Mouse (Mus musculus) embryonic facial prominence, embryonic 13.5 days (tissue): ENCODE results near the gene Klc4. TPM values are rescaled to one million over a fixed set of nuclear protein-coding genes. Genes with fewer than 3 reads are reported as not detected.
A peak's percentile ranks its signal among the peaks of the same experiment; 100 is the strongest.

ENCODE experiments used
- ATAC-seq: fragments of 200-750 bp; cut with Nextera tagmentation; 2 replicates; pipeline ENCODE4 v1.8.0; 2017; ENCODE audit warnings: low read depth; ENCODE audit not compliant: insufficient number of reproducible peaks, insufficient read depth, low FRiP score, low TSS enrichment
- H3K27ac ChIP-seq: fragments of 300-500 bp; sonication (generic); 2 replicates; pipeline ENCODE4 v1.5.1; 2015; ENCODE audit warnings: moderate library complexity, mild to moderate bottlenecking, inconsistent platforms
- H3K27me3 ChIP-seq: fragments of 300-500 bp; sonication (generic); 2 replicates; pipeline ENCODE4 v1.6.1; 2015; ENCODE audit warnings: mild to moderate bottlenecking, inconsistent platforms
- H3K36me3 ChIP-seq: fragments of 300-500 bp; sonication (generic); 2 replicates; pipeline ENCODE4 v1.6.1; 2015; ENCODE audit warnings: mild to moderate bottlenecking, inconsistent platforms
- H3K4me1 ChIP-seq: fragments of 300-500 bp; sonication (generic); 2 replicates; pipeline ENCODE4 v1.6.1; 2015; ENCODE audit warnings: inconsistent platforms
- H3K4me2 ChIP-seq: fragments of 300-500 bp; sonication (generic); 2 replicates; pipeline ENCODE4 v1.6.1; 2015; ENCODE audit warnings: moderate library complexity, mild to moderate bottlenecking, inconsistent platforms
- H3K4me3 ChIP-seq: fragments of 300-500 bp; sonication (generic); 2 replicates; pipeline ENCODE4 v1.5.1; 2015; ENCODE audit warnings: mild to moderate bottlenecking, inconsistent platforms
- H3K9ac ChIP-seq: fragments of 300-500 bp; sonication (generic); 2 replicates; pipeline ENCODE4 v1.6.1; 2015; ENCODE audit warnings: mild to moderate bottlenecking, inconsistent platforms
- H3K9me3 ChIP-seq: fragments of 300-500 bp; sonication (generic); 2 replicates; pipeline ENCODE4 v1.6.1; 2016; ENCODE audit warnings: inconsistent platforms
- WGBS: fragments of 180-500 bp; shearing (Covaris S2); methylation state at CpG from one replicate; pipeline ENCODE4 v1.1.7; 2015; ENCODE audit warnings: mixed read lengths; 5-methylcytosine and 5-hydroxymethylcytosine counted together
- polyA plus RNA-seq: library from polyadenylated mRNA; unstranded; fragments of >200 nt; fragmentation: Nextera tagmentation; extraction: Ambion mirVana; gene quantifications from 2 replicates; pipeline ENCODE4 v1.2.1, GENCODE M21; 2015

Gene Klc4
- polyA plus RNA-seq, 1 experiment from 2014 or later = 21.8 TPM

GRCm38 (mm10) chr17:46617799-46618198 lies 28.0 kb downstream of the Klc4 start:
- H3K36me3 ChIP-seq = no peaks in the 10 kb centered on the region
- peak overlapping the region; percentile 27 for H3K4me3 ChIP-seq
- peak overlapping the region; percentile 55 for H3K4me2 ChIP-seq
- 36% methylated on average over 12 of the region's 12 CpGs for WGBS
- no peaks in the 10 kb centered on the region for H3K9me3 ChIP-seq
- no peaks in the 10 kb centered on the region for H3K27me3 ChIP-seq
- peaks cover 96% of the 10 kb centered on the region for H3K4me1 ChIP-seq
- peak overlapping the region; percentile 99 for H3K27ac ChIP-seq
- peak overlapping the region; percentile 66 for H3K9ac ChIP-seq
- no peak for ATAC-seq

- Histone ChIP-seq H3K4me3 (no peak overlapping the region), H3K4me1 (peaks cover 87% of the 10 kb centered on the region), H3K36me3 (peaks cover 12% of the 10 kb centered on the region), H3K9me3 (no peaks in the 10 kb centered on the region), H3K9ac (no peak overlapping the region), H3K27ac (peak overlapping the region; percentile 56), H3K4me2 (0 out of 2 replicates have a peak overlapping the region, but pooled peaks have one; percentile 19), H3K27me3 (no peaks in the 10 kb centered on the region)
- WGBS = 48% methylated on average over 3 of the region's 3 CpGs
- no peak for ATAC-seq
These were observed 32.6 kb downstream of the Klc4 start for GRCm38 (mm10) chr17:46613229-46613628.

GRCm38 (mm10) chr17:46612820-46613219 lies 33.0 kb downstream of the Klc4 start:
- H3K9me3 ChIP-seq = no peaks in the 10 kb centered on the region
- WGBS = 29% methylated on average over 4 of the region's 4 CpGs
- peaks cover 87% of the 10 kb centered on the region for H3K4me1 ChIP-seq
- H3K4me2 ChIP-seq = peak overlapping the region; percentile 14
- peak overlapping the region; percentile 56 for H3K27ac ChIP-seq
- no peak for ATAC-seq
- H3K4me3 ChIP-seq = no peak overlapping the region
- H3K36me3 ChIP-seq = peaks cover 12% of the 10 kb centered on the region
- no peak overlapping the region for H3K9ac ChIP-seq
- H3K27me3 ChIP-seq = no peaks in the 10 kb centered on the region

GRCm38 (mm10) chr17:46612189-46612588 lies 33.6 kb downstream of the Klc4 start:
- WGBS = 74% methylated on average over 2 of the region's 2 CpGs
- Histone ChIP-seq H3K4me3 (no peak overlapping the region), H3K27ac (peak overlapping the region; percentile 56), H3K4me1 (peaks cover 87% of the 10 kb centered on the region), H3K36me3 (peaks cover 12% of the 10 kb centered on the region), H3K9me3 (no peaks in the 10 kb centered on the region), H3K4me2 (peak overlapping the region; percentile 14; the same call in 1 of the 2 replicates), H3K27me3 (no peaks in the 10 kb centered on the region), H3K9ac (no peak overlapping the region)
- no peak for ATAC-seq

- H3K27ac ChIP-seq = no peak overlapping the region
- ATAC-seq = no peak
- 93% methylated on average over 6 of the region's 6 CpGs for WGBS
- no peaks in the 10 kb centered on the region for H3K9me3 ChIP-seq
- H3K27me3 ChIP-seq = no peaks in the 10 kb centered on the region
- peaks cover 12% of the 10 kb centered on the region for H3K36me3 ChIP-seq
- no peak overlapping the region for H3K9ac ChIP-seq
- no peak overlapping the region for H3K4me3 ChIP-seq
- H3K4me2 ChIP-seq = no peak overlapping the region
- peaks cover 82% of the 10 kb centered on the region for H3K4me1 ChIP-seq
These were observed 34.5 kb downstream of the Klc4 start for GRCm38 (mm10) chr17:46611316-46611715.

GRCm38 (mm10) chr17:46609721-46610514 lies 35.9 kb downstream of the Klc4 start:
- Histone ChIP-seq H3K27me3 (no peaks in the 10 kb centered on the region), H3K9ac (no peak overlapping the region), H3K4me1 (peaks cover 85% of the 10 kb centered on the region), H3K36me3 (peaks cover 12% of the 10 kb centered on the region), H3K9me3 (no peaks in the 10 kb centered on the region), H3K4me2 (peak overlapping the region; percentile 36), H3K4me3 (no peak overlapping the region), H3K27ac (peak overlapping the region; percentile 73)
- 44% methylated on average over 15 of the region's 15 CpGs for WGBS
- no peak for ATAC-seq

GRCm38 (mm10) chr17:46605987-46606386 lies 39.8 kb downstream of the Klc4 start:
- Histone ChIP-seq H3K4me3 (no peak overlapping the region), H3K27me3 (no peaks in the 10 kb centered on the region), H3K36me3 (peaks cover 15% of the 10 kb centered on the region), H3K27ac (no peak overlapping the region; the same call in 1 of the 2 replicates), H3K9me3 (no peaks in the 10 kb centered on the region), H3K4me1 (peaks cover 66% of the 10 kb centered on the region), H3K9ac (peak overlapping the region; percentile 21; the same call in 1 of the 2 replicates), H3K4me2 (no peak overlapping the region)
- no peak for ATAC-seq
- WGBS = 73% methylated on average over 12 of the region's 12 CpGs

GRCm38 (mm10) chr17:46605126-46605525 lies 40.7 kb downstream of the Klc4 start:
- H3K4me2 ChIP-seq = 0 out of 2 replicates have a peak overlapping the region, but pooled peaks have one; percentile 1
- WGBS = 69% methylated on average over 5 of the region's 5 CpGs
- peaks cover 59% of the 10 kb centered on the region for H3K4me1 ChIP-seq
- H3K27me3 ChIP-seq = no peaks in the 10 kb centered on the region
- peak overlapping the region; percentile 55; the same call in 1 of the 2 replicates for H3K27ac ChIP-seq
- no peak for ATAC-seq
- H3K9ac ChIP-seq = no peak overlapping the region; the same call in 1 of the 2 replicates
- no peaks in the 10 kb centered on the region for H3K9me3 ChIP-seq
- H3K4me3 ChIP-seq = no peak overlapping the region
- peaks cover 10% of the 10 kb centered on the region; the same call in 1 of the 2 replicates for H3K36me3 ChIP-seq

- Histone ChIP-seq H3K4me1 (peaks cover 47% of the 10 kb centered on the region), H3K27ac (peak overlapping the region; percentile 76; the same call in 1 of the 2 replicates)
- 91% methylated on average over 4 of the region's 4 CpGs for WGBS
These were observed 42.6 kb downstream of the Klc4 start for GRCm38 (mm10) chr17:46603229-46603628.

GRCm38 (mm10) chr17:46602212-46602611 lies 43.6 kb downstream of the Klc4 start:
- Histone ChIP-seq H3K4me3 (no peak overlapping the region), H3K36me3 (peaks cover 23% of the 10 kb centered on the region), H3K9me3 (no peaks in the 10 kb centered on the region), H3K4me1 (peaks cover 37% of the 10 kb centered on the region), H3K4me2 (peak overlapping the region; percentile 28; the same call in 1 of the 2 replicates), H3K27ac (peak overlapping the region; percentile 76), H3K27me3 (no peaks in the 10 kb centered on the region), H3K9ac (no peak overlapping the region)
- WGBS = 29% methylated on average over 9 of the region's 9 CpGs
- ATAC-seq = no peak

More at GRCm38 (mm10) chr17:46603229-46603628, 42.6 kb downstream of the Klc4 start:
- Histone ChIP-seq H3K27me3 (no peaks in the 10 kb centered on the region), H3K4me3 (no peak overlapping the region), H3K4me2 (no peak overlapping the region), H3K9me3 (no peaks in the 10 kb centered on the region), H3K36me3 (peaks cover 12% of the 10 kb centered on the region), H3K9ac (no peak overlapping the region)
- ATAC-seq = no peak

GRCm38 (mm10) chr17:46600569-46600968 lies 45.3 kb downstream of the Klc4 start:
- H3K4me1 ChIP-seq = peaks cover 28% of the 10 kb centered on the region
- no peaks in the 10 kb centered on the region for H3K27me3 ChIP-seq
- no peak overlapping the region for H3K4me3 ChIP-seq
- H3K9me3 ChIP-seq = no peaks in the 10 kb centered on the region
- H3K36me3 ChIP-seq = peaks cover 33% of the 10 kb centered on the region
- no peak for ATAC-seq
- H3K27ac ChIP-seq = no peak overlapping the region
- H3K4me2 ChIP-seq = no peak overlapping the region
- WGBS = 88% methylated on average over 2 of the region's 2 CpGs
- H3K9ac ChIP-seq = no peak overlapping the region

GRCm38 (mm10) chr17:46598963-46599362 lies 46.9 kb downstream of the Klc4 start:
- Histone ChIP-seq H3K4me2 (no peak overlapping the region), H3K27me3 (no peaks in the 10 kb centered on the region), H3K36me3 (peaks cover 33% of the 10 kb centered on the region), H3K27ac (no peak overlapping the region), H3K9ac (no peak overlapping the region), H3K9me3 (no peaks in the 10 kb centered on the region), H3K4me1 (peaks cover 30% of the 10 kb centered on the region), H3K4me3 (no peak overlapping the region)
- 68% methylated on average over 4 of the region's 4 CpGs for WGBS
- ATAC-seq = no peak
